Mouse (Mus musculus) cortical plate, adult 2 months (tissue): ENCODE results near the gene Aph1a. TPM values are rescaled to one million over a fixed set of nuclear protein-coding genes. Genes with fewer than 3 reads are reported as not detected.

Source experiments
- H3K27ac ChIP-seq: fragments of 200-500 bp; 2 replicates; pipeline ENCODE4 v1.5.1; 2012; ENCODE audit warnings: low read length, control low read depth, inconsistent platforms; ENCODE audit not compliant: insufficient read depth
- H3K4me1 ChIP-seq: fragments of 200-500 bp; 2 replicates; pipeline ENCODE4 v1.6.1; 2011; ENCODE audit warnings: low read length; ENCODE audit not compliant: control insufficient read depth, insufficient read depth
- H3K4me3 ChIP-seq: fragments of 200-500 bp; 2 replicates; pipeline ENCODE4 v1.5.1; 2011; ENCODE audit warnings: mild to moderate bottlenecking, low read length, control low read depth; ENCODE audit not compliant: insufficient read depth
- CTCF ChIP-seq: fragments of 200-500 bp; IDR thresholded peaks from 2 replicates; pipeline ENCODE4 v1.5.1; 2011; ENCODE audit warnings: mild to moderate bottlenecking, control low read depth, low read length; ENCODE audit not compliant: insufficient read depth; ENCODE audit errors: extremely low read depth
- POLR2A ChIP-seq: fragments of 200-500 bp; IDR thresholded peaks from 2 replicates; pipeline ENCODE4 v1.6.1; 2011; ENCODE audit warnings: mild to moderate bottlenecking, low read length, control low read depth; ENCODE audit not compliant: insufficient read depth; ENCODE audit errors: extremely low read depth
- polyA plus RNA-seq: library from polyadenylated mRNA; depleted of rRNA; stranded (reverse); fragments of >200 nt; gene quantifications from 2 replicates; pipeline ENCODE4 v1.2.3, GENCODE M21; 2012

The Aph1a gene
- polyA plus RNA-seq, 1 experiment, result 68.6 TPM

DNA sequence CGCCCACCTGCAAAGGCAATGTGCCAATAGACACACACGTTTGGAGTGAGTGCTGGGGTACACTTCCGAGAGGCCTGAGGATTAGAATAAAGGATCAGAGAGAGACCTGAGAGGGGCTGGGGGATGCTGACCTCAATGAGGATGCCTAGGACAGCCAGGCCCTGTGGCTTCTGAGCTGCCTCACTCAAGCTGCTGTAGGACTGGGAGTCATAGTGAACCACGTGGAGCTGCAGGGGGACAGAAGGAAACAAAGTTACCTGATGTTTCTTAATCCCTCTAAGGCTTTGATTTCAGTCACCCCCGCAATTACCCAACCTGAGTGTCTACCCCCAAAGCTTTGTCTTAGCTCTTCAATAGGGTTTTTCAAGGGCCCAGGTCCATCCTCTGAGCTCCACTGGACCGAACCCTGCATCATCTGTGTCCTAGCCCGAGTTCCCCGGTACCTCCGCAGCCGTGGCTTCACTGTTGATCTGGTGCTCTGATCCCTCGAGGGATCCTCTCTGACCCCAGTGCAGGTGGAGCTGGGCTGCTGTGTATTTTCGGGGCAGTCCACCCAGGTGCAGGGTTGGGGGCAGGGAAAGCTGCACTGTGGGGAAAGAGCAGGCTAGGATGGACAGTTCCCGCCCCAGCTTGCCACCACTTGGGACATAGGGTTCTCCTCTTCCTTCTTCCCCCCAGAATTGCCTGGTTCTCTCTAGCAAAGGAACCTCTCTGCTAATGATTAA is 6.2 kb downstream of the Aph1a start:
- Histone ChIP-seq H3K4me1 (no peaks in the 10 kb centered on the region), H3K4me3 (no peak overlapping the region), H3K27ac (no peak overlapping the region)
- no peak for TF ChIP-seq CTCF
- TF ChIP-seq POLR2A, result no peak

DNA sequence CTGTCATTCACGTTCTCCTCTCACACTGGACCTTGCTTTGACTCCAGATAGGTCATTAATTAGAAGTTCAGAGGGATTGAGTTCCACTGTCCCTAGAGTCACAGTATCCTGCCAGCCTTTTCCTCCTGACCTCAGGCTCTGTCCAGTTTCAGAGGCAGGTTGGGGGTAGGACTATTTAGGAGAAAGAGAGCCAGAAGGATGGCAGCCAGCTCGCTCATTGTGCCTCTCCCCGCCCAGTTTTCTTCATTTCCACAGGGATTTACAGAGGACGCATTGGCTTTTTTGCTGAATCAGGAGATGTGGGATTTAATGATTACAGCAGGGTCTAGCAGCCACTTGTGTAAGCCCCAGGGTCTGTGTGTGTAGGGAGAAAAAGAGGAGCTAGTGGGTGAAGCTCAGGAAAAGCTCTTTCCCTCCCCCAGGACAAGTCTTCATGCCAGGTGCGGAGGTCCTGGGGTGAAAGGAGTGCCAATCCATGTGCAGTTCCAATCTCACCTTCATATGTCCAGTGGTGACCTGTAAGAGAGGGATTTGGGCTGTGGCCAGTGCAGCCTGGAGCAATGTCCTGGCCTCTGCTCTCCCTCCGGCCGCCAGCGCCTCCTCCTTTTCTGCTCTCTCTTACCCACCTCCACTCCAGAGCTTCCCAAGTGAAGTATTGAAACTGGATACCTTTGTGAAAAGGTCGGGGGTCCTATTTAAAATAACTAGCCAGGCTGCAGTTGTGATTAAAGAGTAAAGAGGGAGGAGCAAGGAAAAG is 8.0 kb downstream of the Aph1a start:
- H3K4me3 ChIP-seq, result no peak overlapping the region
- TF ChIP-seq CTCF (no peak), POLR2A (no peak)
- H3K27ac ChIP-seq, result 0 out of 2 replicates have a peak overlapping the region, but pooled peaks have one; percentile 3
- H3K4me1 ChIP-seq, result no peaks in the 10 kb centered on the region

DNA sequence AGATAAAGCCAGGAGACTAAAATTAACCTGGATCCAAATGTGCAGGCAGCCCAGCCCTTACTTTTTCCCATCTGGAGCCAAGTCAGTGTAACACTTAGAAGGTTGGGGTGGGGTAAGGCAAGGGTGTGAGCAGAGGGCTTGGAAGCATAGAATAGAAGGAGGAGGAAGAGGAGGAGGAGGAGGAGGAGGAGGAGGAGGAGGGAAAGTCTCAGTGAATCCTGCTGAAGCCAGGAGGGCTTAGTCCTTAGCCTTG is 8.5 kb downstream of the Aph1a start:
- Histone ChIP-seq H3K4me3 (no peak overlapping the region), H3K27ac (peak overlapping the region; percentile 3; the same call in 1 of the 2 replicates), H3K4me1 (no peaks in the 10 kb centered on the region)
- TF ChIP-seq POLR2A, result no peak
- no peak for TF ChIP-seq CTCF

DNA sequence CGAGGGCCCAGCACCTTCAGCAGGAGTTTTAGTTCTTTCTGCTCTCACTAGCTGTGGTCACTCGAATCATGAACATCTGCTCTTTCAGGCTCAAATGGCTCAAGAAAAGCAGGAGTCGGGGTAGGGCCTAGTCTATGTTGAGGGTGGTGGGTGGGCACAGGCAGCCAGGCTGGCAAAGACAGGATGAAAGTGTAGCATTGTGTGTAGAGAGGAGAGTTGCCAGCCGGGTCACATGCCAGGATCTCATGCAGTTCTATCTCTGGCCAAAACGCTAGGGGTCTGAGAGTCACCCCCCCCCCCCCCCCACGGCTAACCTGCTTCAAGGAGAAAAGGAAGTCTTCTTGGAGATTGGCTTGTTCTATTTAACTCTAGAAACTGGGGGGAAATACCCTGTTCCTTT is 8.9 kb downstream of the Aph1a start:
- no peaks in the 10 kb centered on the region for H3K4me1 ChIP-seq
- H3K27ac ChIP-seq, result peak overlapping the region; percentile 3; the same call in 1 of the 2 replicates
- no peak for TF ChIP-seq POLR2A
- TF ChIP-seq CTCF, result no peak

DNA sequence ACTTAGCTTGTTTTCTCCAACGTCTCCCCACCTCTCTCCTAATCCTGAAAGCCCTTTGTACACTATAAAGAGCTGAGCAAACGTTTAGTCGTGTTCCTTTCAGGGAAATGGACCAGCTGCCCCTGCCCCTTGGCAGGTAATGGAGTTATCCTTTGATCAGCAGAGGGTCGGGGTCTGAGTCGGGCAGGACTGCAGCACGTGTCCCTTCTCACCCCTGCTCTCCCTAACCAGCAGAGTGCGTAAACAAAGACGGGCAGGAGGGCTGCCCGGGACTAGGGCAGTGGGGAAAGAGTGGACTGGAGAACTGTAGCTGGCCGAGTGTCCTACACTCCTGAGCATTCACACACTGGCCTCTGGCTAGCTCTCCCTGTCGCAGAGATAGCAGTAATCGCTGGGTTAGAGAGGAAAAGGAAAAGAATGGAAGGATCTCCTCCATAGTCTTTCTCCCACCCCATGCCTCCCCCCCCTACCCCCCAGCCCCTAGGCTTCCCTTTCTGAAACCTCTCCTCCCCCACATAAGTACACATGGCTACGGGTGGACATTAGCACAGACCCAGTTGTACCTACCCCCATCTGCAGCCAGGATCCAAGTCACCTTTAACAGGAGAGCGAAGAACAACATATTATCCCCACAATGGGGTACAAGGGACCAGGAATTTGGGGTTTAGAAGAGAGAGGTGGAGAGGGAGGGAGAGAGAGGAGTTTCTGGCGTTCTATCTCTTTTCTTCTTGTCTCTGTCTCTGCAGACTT is 10.2 kb downstream of the Aph1a start:
- Histone ChIP-seq H3K4me1 (no peaks in the 10 kb centered on the region), H3K27ac (peak overlapping the region; percentile 87), H3K4me3 (peak overlapping the region; percentile 15)
- TF ChIP-seq POLR2A, result no peak
- no peak for TF ChIP-seq CTCF

More for the DNA sequence above, 8.9 kb downstream of the Aph1a start:
- H3K4me3 ChIP-seq, result no peak overlapping the region

DNA sequence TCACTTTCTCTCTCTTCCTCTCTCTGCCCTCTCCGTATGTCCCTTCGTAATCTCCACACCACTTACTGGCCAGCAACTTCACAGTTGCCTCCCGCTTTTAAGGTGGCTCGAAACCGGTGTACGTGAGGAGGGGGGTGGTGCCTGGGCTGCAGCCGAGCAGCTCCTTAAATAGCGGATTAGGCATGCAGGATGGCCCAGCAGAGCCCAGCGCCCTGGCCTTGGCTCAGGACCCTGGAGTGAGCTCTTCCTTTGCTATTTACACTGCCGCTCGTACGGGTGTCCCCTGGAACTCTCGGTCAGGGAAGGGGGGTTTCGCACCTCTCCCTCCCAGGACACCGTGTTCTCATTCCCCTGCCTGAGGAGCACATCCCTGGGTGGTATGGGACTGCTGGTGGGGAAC is 10.8 kb downstream of the Aph1a start, which contains the start of gene Car14:
Gene Car14, minus strand, starts transcription at position 124 of the 400 bp plus-strand sequence.
- Histone ChIP-seq H3K4me1 (no peaks in the 10 kb centered on the region), H3K27ac (peak within 1 kb of the TSS; percentile 87), H3K4me3 (peak within 1 kb of the TSS; percentile 15)
- no peak for TF ChIP-seq CTCF
- no peak for TF ChIP-seq POLR2A

DNA sequence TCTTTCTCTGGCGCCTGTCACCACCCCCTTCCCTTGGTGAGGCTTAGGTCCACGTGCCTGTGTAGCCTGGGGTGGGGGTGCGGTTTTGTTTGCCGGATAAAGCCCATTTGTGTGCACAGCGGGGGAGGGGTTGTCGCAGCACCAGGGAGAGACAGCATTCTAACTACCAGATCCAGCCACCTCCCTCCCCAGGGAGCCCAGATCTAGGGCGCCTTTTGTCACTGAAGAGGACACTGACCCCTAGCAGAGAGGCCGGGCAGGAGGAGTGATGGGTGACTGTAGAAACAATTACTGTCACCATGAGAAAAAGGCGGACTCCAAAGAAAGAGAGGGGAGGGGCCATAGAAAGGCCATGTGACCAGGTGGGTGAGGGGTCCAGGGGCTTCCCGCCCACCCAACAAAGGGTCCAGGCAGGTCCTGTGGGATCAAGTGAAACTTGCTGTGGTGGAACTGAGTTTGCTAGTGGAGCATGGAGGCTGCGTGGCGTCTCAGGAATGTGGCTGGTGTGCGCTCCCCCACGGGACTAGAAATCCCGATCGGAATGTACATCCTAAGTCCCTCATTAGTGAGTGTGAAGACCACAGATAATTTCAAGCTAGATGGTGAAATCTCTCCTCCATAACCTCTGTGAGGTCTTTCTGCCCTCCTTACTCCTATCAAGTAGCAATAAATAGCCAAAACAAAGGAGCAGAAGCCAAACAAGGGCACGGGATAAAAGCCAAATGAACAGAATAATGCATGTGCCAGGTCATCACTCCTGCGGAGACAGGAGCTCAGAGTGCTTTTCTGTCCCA is 11.6 kb downstream of the Aph1a start:
- TF ChIP-seq POLR2A (0 out of 2 replicates have a peak, but pooled peaks have one; percentile 28), CTCF (no peak)
- Histone ChIP-seq H3K4me3 (peak overlapping the region; percentile 15), H3K27ac (peak overlapping the region; percentile 78), H3K4me1 (no peaks in the 10 kb centered on the region)

DNA sequence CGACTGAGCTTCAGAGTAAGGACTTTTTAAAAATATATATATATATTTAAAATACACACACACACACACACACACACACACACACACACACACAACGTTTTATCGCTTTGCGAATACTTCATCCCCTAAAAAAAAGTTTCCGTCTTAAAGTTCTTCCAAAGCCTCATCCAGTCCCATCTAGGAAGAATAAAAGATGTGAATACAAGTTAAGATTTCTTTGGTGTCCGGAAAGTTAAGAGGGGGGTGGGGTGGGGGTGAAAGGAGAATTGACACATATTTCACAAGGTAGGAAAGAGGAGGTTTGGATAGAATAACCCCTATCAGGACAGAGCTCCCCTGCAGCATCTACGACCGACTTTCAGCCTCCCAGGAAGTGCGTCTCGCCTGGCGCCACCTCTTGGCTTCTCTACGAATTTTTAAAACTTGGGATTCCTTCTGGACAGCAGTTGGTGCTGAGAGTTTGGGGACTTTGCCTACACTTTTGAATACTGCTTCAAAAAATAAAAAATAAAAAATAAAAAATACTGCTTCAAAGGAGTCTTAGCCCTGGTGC is 12.2 kb downstream of the Aph1a start:
- H3K4me1 ChIP-seq, result no peaks in the 10 kb centered on the region
- H3K4me3 ChIP-seq, result no peak overlapping the region
- TF ChIP-seq POLR2A (no peak), CTCF (peak; percentile 50; the same call in 1 of the 2 replicates)
- H3K27ac ChIP-seq, result no peak overlapping the region

DNA sequence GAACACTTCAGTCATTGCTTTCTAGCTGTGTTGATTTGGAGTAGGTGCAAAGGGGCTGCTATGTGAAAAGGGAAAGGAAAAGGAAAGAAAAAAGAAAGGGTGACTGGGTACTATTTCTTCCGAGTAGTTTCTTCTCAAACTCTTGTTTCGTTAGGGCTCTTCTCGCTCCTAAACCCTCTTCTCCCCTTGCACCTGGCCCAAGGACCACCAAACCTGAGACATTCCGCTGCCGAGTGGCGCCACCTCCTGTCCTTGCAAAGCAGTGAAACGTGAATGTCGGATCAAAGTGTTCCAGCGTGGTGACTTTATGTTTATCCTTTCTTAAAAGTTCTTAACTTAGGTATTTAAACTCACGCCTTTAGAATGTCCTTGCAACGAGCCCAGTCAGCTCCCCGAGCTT is 13.1 kb downstream of the Aph1a start:
- no peaks in the 10 kb centered on the region for H3K4me1 ChIP-seq
- no peak overlapping the region for H3K27ac ChIP-seq
- no peak overlapping the region for H3K4me3 ChIP-seq
- no peak for TF ChIP-seq POLR2A
- TF ChIP-seq CTCF, result peak; percentile 80

DNA sequence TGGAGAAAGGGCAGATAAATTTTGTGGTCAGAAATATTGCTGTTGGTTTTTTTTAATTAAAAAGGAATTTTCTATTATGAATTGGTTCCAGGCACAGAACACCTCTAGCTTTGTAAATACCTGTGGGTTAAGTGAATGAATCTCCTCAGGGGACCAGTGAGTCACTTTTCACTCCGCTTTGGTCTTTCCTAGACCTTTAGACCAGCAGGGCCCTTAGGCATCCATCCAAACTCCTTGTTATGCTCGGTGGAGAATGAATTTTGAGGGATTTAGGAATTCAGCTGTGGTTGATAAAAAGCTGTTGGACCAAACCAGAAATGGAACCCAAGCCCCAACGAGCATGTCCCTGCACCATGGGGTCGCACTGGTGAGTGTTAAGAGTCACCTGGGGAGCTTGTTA is 13.8 kb downstream of the Aph1a start:
- TF ChIP-seq POLR2A (no peak), CTCF (no peak)
- H3K4me1 ChIP-seq, result no peaks in the 10 kb centered on the region
- no peak overlapping the region for H3K27ac ChIP-seq
- H3K4me3 ChIP-seq, result no peak overlapping the region
